Mouse (Mus musculus) intestine, embryonic 16.5 days (tissue): ENCODE data around the gene Tsc22d2. TPM values are rescaled to one million over a fixed set of nuclear protein-coding genes. Genes with fewer than 3 reads are reported as not detected.

Experiments used
- ATAC-seq: fragments of 200-750 bp; cut with Nextera tagmentation; 2 replicates; pipeline ENCODE4 v1.8.0; 2017; ENCODE audit warnings: moderate TSS enrichment, moderate library complexity
- H3K27ac ChIP-seq: fragments of 300-500 bp; sonication (generic); 2 replicates; pipeline ENCODE4 v1.5.1; 2014; ENCODE audit warnings: mild to moderate bottlenecking, low read length
- H3K27me3 ChIP-seq: fragments of 300-500 bp; sonication (generic); replicated peaks from 2 replicates; pipeline ENCODE4 v1.6.1; 2014; ENCODE audit warnings: low read length, control low read depth, mixed read lengths; ENCODE audit not compliant: control insufficient read depth, insufficient read depth
- H3K36me3 ChIP-seq: fragments of 300-500 bp; sonication (generic); 2 replicates; pipeline ENCODE4 v1.6.1; 2014; ENCODE audit warnings: low read length, control low read depth; ENCODE audit not compliant: control insufficient read depth, insufficient read depth
- H3K4me1 ChIP-seq: fragments of 300-500 bp; sonication (generic); 2 replicates; pipeline ENCODE4 v1.6.1; 2014; ENCODE audit warnings: low read length, control low read depth, mixed read lengths; ENCODE audit not compliant: control insufficient read depth, insufficient read depth
- H3K4me2 ChIP-seq: fragments of 300-500 bp; sonication (generic); 2 replicates; pipeline ENCODE4 v1.6.1; 2014; ENCODE audit warnings: low read depth, low read length, control low read depth
- H3K4me3 ChIP-seq: fragments of 300-500 bp; sonication (generic); 2 replicates; pipeline ENCODE4 v1.5.1; 2014; ENCODE audit warnings: mild to moderate bottlenecking, low read length
- H3K9ac ChIP-seq: fragments of 300-500 bp; sonication (generic); 2 replicates; pipeline ENCODE4 v1.6.1; 2014; ENCODE audit warnings: low read depth, low read length
- H3K9me3 ChIP-seq: fragments of 300-500 bp; sonication (generic); 2 replicates; pipeline ENCODE4 v1.6.1; 2016; ENCODE audit warnings: low read length, control low read depth; ENCODE audit not compliant: control insufficient read depth
- WGBS: fragments of 180-500 bp; shearing (Covaris S2); extraction: QIAGEN DNeasy Blood & Tissue Kit; methylation state at CpG from one replicate; pipeline ENCODE4 v1.1.7; 2014; 5-methylcytosine and 5-hydroxymethylcytosine counted together
- polyA plus RNA-seq: library from polyadenylated mRNA; unstranded; fragments of >200 nt; fragmentation: Nextera tagmentation; extraction: Ambion mirVana; gene quantifications from 2 replicates; pipeline ENCODE4 v1.2.1, GENCODE M21; 2015

Gene Tsc22d2
- polyA plus RNA-seq, 1 experiment from 2014 or later, result 5.0 TPM

DNA sequence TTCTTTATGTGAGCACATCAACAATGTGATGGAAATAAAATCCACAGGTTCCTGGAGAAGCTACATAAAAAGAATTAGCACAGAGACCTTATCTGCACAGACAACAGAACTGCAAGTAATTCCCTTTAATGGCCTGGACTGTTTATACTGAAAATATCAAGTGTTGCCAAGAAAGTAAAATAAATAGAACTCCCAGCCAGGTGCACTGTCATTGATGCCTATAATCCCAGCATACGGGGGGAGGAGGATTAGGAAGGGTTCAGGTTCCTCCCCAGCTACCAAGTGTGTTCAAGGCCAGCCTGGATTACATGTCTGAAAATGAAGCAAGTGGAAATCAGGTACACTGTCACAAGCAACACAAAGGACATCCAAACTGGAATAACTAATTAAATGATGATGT is 29.5 kb upstream of the Tsc22d2 start:
- no peak for ATAC-seq

DNA sequence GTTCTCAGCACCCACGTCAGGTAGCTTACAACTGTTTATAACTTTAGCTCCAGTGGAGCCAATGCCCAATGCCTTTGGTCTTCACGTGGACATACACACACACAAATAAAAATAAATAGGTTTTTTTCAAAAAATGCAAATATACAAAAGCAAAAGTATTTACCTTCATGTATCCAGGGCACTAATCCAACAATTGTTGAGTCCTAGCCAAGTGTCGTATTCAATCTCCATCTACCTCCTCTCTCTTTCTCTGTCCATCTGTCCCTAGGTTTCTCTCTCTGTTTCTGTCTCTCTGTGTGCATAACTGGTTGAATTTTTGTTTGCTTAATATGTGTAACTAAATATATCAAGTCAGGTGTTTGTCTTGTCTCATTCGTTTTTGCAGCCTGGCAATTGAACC is 25.8 kb upstream of the Tsc22d2 start:
- Histone ChIP-seq H3K4me3 (no peak overlapping the region), H3K9ac (no peak overlapping the region), H3K4me2 (no peak overlapping the region), H3K36me3 (no peaks in the 10 kb centered on the region), H3K9me3 (no peaks in the 10 kb centered on the region), H3K4me1 (no peaks in the 10 kb centered on the region), H3K27ac (no peak overlapping the region), H3K27me3 (no peaks in the 10 kb centered on the region)
- 83% methylated on average over 4 of the region's 4 CpGs for WGBS
- ATAC-seq, result no peak

More for the DNA sequence above, 29.5 kb upstream of the Tsc22d2 start:
- Histone ChIP-seq H3K9me3 (no peaks in the 10 kb centered on the region), H3K9ac (no peak overlapping the region), H3K4me1 (no peaks in the 10 kb centered on the region), H3K27me3 (no peaks in the 10 kb centered on the region), H3K27ac (no peak overlapping the region), H3K36me3 (no peaks in the 10 kb centered on the region), H3K4me3 (no peak overlapping the region), H3K4me2 (no peak overlapping the region)
- 34% methylated on average over 1 of the region's 1 CpGs for WGBS

- no peak for ATAC-seq
- no peak overlapping the region for H3K4me3 ChIP-seq
- H3K9me3 ChIP-seq, result no peaks in the 10 kb centered on the region
- no peaks in the 10 kb centered on the region for H3K36me3 ChIP-seq
- no peaks in the 10 kb centered on the region for H3K4me1 ChIP-seq
- H3K4me2 ChIP-seq, result no peak overlapping the region
- WGBS, result 61% methylated on average over 5 of the region's 5 CpGs
- no peak overlapping the region for H3K27ac ChIP-seq
- H3K27me3 ChIP-seq, result no peaks in the 10 kb centered on the region
- no peak overlapping the region for H3K9ac ChIP-seq
Measured at GRCm38 (mm10) chr3:58398541-58398940, 16.0 kb upstream of the Tsc22d2 start.

DNA sequence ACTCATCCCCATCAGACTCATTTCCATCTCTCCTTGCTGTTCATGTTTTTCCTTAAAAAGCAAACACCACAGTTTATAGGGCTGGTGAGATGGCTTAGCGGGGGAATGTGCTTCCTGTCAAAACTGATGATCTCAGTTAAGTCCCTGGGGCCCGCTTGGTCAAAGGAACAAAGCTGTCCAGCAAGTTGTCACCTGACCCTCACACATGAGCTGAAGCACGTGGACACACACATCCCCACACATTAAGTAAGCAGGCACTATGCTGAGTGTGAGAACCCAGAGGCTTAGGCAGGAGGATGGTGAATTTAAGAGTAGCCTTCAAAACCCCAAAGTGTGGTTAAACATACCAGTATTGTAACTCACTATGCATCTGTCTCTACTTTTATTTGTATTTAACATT is 14.6 kb upstream of the Tsc22d2 start:
- Histone ChIP-seq H3K4me1 (no peaks in the 10 kb centered on the region), H3K9ac (no peak overlapping the region), H3K36me3 (no peaks in the 10 kb centered on the region), H3K4me3 (no peak overlapping the region), H3K27me3 (no peaks in the 10 kb centered on the region), H3K9me3 (no peaks in the 10 kb centered on the region), H3K4me2 (no peak overlapping the region), H3K27ac (no peak overlapping the region)
- 59% methylated on average over 3 of the region's 3 CpGs for WGBS
- ATAC-seq, result no peak

DNA sequence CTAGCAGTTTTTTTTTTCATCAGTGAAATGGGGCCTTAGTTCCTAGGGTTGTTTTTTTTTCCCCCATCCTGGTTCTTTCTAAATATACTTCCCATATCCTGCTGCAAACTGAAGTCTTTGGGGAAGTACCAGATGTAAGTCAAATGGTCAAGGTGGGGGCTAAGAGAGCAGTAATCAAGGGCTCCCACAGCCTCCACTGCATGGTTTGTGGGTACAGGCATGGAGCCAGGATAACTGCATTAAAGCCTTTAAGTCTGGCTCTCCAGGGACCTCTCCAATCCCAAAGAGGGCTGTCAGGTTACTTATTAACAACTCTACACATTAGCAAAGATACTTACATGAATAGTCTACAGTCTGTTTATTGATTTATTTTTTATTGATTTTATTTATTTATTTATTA is 2.8 kb upstream of the Tsc22d2 start:
- no peak overlapping the region for H3K4me3 ChIP-seq
- ATAC-seq, result no peak
- no peaks in the 10 kb centered on the region for H3K9me3 ChIP-seq
- H3K4me1 ChIP-seq, result no peaks in the 10 kb centered on the region
- H3K27me3 ChIP-seq, result no peaks in the 10 kb centered on the region
- H3K9ac ChIP-seq, result no peak overlapping the region
- H3K4me2 ChIP-seq, result no peak overlapping the region
- H3K36me3 ChIP-seq, result no peaks in the 10 kb centered on the region
- no peak overlapping the region for H3K27ac ChIP-seq

DNA sequence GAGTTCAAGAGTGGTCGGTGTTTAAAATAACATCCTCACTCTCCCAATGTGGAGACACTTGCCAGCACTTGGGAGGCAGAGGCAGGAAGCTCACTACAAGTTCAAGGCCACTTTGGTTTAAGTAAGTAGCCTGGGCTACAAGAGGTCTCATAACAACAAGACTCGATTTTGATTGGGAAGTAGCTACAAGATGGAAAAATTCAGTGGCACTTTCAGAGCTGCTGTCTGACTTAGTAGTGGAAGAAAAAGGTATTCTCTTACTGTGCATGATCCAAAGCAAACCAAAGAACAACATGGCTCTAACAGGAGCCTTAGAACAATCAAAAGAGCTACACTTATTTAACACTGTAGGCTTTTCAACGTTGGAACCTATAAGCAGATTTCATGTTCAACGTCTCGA is 844 bp upstream of the Tsc22d2 start:
- Histone ChIP-seq H3K36me3 (no peaks in the 10 kb centered on the region), H3K4me1 (no peaks in the 10 kb centered on the region), H3K27ac (peak overlapping the region; percentile 100), H3K9me3 (no peaks in the 10 kb centered on the region), H3K9ac (0 out of 2 replicates have a peak overlapping the region, but pooled peaks have one; percentile 99), H3K27me3 (no peaks in the 10 kb centered on the region), H3K4me2 (peak overlapping the region; percentile 56), H3K4me3 (peak overlapping the region; percentile 99)
- 33% methylated on average over 5 of the region's 5 CpGs for WGBS
- no peak for ATAC-seq

DNA sequence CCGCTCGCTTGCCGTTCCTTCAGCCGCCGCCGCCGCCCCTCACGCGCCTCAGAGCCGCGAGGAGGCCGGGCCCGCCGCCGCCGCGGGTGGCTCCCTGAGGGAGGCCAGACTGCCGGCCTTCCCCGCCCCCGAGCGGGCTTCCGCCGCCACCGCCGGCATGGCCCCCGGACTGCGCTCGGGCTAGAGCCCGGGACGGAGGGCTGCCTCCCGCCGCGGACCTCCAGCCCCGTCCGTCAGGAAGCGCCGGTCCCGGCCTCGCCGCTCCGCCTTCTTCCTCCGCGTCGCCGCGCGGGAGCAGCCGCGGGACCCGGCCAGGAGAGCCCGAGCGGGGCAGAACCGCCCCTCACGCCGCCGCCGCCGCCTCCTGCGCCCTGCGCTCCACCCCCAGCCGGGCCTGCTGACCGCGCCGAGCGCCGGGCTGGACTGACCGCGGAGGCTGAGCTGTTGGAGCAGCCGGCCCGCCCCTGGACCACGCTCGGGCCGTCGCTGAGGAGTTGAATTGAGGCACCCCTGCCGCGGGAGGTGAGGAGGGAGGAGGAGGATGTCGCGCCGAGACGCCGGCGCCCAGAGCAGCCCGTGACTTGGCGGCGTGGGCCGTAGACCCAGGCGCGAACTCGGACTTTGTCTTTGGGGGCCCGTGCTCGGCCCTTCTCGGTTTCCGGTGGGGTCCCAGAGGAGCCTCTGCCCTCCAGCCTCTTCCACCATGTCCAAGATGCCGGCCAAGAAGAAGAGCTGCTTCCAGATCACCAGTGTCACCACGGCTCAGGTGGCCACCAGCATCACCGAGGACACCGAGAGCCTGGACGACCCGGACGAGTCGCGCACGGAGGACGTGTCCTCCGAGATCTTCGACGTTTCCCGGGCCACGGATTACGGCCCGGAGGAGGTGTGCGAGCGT is 720 bp downstream of the Tsc22d2 start:
- Histone ChIP-seq H3K4me2 (peak overlapping the region; percentile 75), H3K9ac (peak overlapping the region; percentile 99), H3K27ac (peak overlapping the region; percentile 100), H3K27me3 (no peaks in the 10 kb centered on the region), H3K4me3 (peak overlapping the region; percentile 99), H3K9me3 (no peaks in the 10 kb centered on the region), H3K36me3 (no peaks in the 10 kb centered on the region), H3K4me1 (no peaks in the 10 kb centered on the region)
- 0% methylated on average over 111 of the region's 113 CpGs for WGBS
- ATAC-seq, result peak; percentile 75

- H3K4me2 ChIP-seq, result peak overlapping the region; percentile 75
- no peaks in the 10 kb centered on the region for H3K27me3 ChIP-seq
- peak overlapping the region; percentile 99 for H3K9ac ChIP-seq
- H3K4me3 ChIP-seq, result peak overlapping the region; percentile 99
- WGBS, result under 1% methylated on average over 83 of the region's 85 CpGs
- H3K9me3 ChIP-seq, result no peaks in the 10 kb centered on the region
- H3K4me1 ChIP-seq, result no peaks in the 10 kb centered on the region
- H3K36me3 ChIP-seq, result no peaks in the 10 kb centered on the region
- H3K27ac ChIP-seq, result peak overlapping the region; percentile 100
- ATAC-seq, result peak; percentile 69
Measured at GRCm38 (mm10) chr3:58415884-58416725, 1.6 kb downstream of the Tsc22d2 start.

- H3K4me3 ChIP-seq, result peak overlapping the region; percentile 99
- H3K36me3 ChIP-seq, result no peaks in the 10 kb centered on the region
- H3K27me3 ChIP-seq, result no peaks in the 10 kb centered on the region
- no peaks in the 10 kb centered on the region for H3K4me1 ChIP-seq
- H3K4me2 ChIP-seq, result peak overlapping the region; percentile 75
- ATAC-seq, result peak; percentile 45
- H3K9ac ChIP-seq, result peak overlapping the region; percentile 99
- no peaks in the 10 kb centered on the region for H3K9me3 ChIP-seq
- under 1% methylated on average over 39 of the region's 39 CpGs for WGBS
- H3K27ac ChIP-seq, result peak overlapping the region; percentile 100
Measured at GRCm38 (mm10) chr3:58416726-58417437, 2.4 kb downstream of the Tsc22d2 start.
